Mouse (Mus musculus) splenic B cell, adult 2 months (primary cell): ENCODE results near the gene Tnrc6c.

Source experiments
- DNase-seq: peaks from one replicate; pipeline ENCODE4 v3.0.0-alpha.2; 2011; ENCODE audit warnings: low read depth, low spot score
- H3K27me3 ChIP-seq: 2 replicates; pipeline ENCODE4 v1.6.1; 2012; ENCODE audit warnings: mild to moderate bottlenecking, low read length, moderate library complexity, mixed read lengths; ENCODE audit not compliant: control insufficient read depth, poor library complexity, insufficient read depth, severe bottlenecking
- H3K36me3 ChIP-seq: 2 replicates; pipeline ENCODE4 v1.6.1; 2012; ENCODE audit warnings: mild to moderate bottlenecking, low read length, moderate library complexity, mixed read lengths; ENCODE audit not compliant: control insufficient read depth, poor library complexity, insufficient read depth, severe bottlenecking

The Tnrc6c gene

DNA sequence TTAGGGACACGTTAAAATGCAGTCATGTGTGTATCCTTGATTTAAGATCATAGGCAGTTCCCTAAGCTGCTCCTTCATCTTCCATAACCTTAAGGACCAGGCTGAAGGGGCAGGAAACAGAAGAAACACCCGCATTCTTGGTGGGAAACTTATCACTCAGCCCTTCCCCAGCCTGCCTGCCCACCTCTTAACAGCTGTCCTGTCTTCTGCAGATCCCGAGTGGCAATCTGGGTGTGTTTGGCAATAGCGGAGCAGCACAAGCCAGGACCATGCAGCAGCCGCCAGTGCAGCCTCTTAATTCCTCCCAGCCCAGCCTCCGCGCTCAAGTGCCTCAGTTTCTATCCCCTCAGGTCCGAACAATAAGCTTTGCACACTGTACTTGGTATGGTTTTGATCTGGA, 88.6 kb downstream of the Tnrc6c start:
- H3K36me3 ChIP-seq, result peaks cover 20% of the 10 kb centered on the region
- DNase-seq, result no peak
- no peaks in the 10 kb centered on the region for H3K27me3 ChIP-seq

DNA sequence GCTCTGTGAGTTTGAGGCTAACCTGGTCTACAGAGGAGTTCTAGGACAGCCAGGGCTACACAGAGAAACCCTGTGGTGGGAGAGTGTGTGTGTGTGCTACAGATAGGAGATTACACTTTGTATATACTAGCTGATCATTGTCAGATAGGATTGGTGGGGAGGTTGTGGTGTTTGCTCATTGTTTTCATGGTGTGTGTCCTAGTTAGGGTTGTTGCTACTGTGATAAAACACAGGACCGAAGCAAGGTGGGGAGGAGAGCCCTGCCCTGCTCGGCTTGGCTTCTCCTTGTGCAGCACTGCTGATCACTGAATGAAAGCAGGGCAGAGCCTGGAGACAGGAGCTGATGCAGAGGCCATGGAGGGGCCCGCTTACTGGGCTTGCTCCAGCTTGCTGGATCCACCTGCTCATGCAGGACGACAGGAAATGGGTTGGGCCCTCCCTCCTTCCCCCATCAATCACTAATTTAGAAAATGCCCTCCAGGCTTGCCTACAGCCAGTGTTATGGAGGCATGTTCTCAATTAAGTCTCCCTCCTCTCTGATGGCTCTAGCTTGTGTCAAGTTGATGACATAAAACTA, 89.5 kb downstream of the Tnrc6c start:
- Histone ChIP-seq H3K27me3 (no peaks in the 10 kb centered on the region), H3K36me3 (peaks cover 22% of the 10 kb centered on the region)
- DNase-seq, result no peak

- H3K36me3 ChIP-seq, result peaks cover 26% of the 10 kb centered on the region
- no peaks in the 10 kb centered on the region for H3K27me3 ChIP-seq
- no peak for DNase-seq
Measured at GRCm38 (mm10) chr11:117748628-117749027, 94.5 kb downstream of the Tnrc6c start.

DNA sequence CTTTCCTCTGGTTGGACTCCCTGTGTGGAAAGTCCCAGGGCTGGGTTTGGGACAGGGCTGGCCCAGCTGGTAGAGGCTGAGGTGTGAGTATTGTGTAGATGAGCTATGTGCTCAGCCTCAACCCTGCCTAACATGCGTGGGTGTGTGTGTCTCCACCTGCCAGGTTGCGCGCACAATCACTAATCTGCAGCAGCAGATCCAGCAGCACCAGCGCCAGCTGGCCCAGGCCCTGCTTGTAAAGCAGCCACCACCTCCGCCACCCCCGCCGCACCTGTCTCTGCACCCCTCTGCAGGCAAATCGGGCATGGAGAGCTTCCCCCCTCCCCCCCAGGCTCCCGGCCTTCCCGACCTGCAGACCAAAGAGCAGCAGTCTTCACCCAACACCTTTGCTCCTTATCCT, 95.3 kb downstream of the Tnrc6c start:
- H3K36me3 ChIP-seq, result peaks cover 23% of the 10 kb centered on the region
- DNase-seq, result no peak
- H3K27me3 ChIP-seq, result no peaks in the 10 kb centered on the region

DNA sequence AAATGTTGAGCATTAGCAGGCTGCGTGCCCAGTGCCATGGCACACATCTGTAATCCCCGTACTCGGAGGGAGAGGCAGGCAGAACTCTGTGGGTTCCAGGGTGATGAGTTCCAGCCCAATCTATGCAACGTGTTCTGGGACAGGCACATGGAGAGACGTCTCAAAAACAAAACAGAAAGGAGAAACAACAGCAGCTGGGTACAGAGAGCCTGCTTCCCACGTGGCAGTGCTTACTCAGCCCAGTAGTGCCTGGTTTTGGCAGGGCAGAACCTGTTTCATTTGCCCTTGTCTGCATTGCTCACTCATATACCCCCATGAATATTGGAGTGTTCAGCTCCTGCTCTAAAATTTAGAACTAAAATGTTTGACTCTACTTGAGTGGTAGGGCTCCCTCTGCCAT, 97.5 kb downstream of the Tnrc6c start:
- no peak for DNase-seq
- H3K36me3 ChIP-seq, result peaks cover 21% of the 10 kb centered on the region
- no peaks in the 10 kb centered on the region for H3K27me3 ChIP-seq

DNA sequence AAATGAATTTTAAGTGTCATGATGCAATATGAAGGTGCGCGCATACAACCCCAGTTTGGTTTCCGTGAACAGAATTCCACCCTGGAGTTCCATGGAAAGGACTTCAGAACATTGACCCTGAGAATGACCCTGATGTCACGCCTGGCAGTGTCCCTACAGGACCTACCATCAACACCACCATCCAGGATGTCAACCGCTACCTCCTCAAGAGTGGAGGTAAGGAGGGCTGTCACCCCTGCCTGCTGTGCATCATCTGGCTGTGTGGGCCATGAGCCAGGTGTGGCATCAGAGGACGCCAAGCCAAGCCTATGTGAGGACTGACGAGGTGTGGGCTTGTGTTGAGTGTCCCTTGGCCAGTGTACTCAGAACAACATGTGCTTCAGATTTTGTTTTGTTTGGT, 101.8 kb downstream of the Tnrc6c start:
- H3K27me3 ChIP-seq, result no peaks in the 10 kb centered on the region
- H3K36me3 ChIP-seq, result peaks cover 10% of the 10 kb centered on the region
- DNase-seq, result no peak

DNA sequence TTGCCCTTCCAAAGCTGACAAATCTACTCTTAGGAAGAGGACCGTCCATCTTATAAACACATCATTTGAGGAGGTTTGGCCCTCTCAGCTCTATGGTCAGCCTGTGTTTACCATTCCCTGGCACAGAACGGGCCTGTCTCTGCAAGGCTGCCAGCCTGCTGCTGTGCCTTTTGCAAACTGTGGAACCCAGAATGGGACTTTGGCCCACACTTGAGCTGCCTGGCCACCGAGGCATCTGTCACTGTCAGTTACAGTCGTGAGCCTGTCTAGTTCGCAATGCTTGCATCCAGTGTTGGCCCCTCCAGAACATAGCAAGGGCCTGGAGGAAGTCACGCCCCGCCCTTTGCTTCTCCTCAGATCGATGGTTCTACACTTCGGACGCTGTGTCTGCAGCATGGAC, 105.2 kb downstream of the Tnrc6c start:
- H3K36me3 ChIP-seq, result peaks cover 5% of the 10 kb centered on the region
- H3K27me3 ChIP-seq, result no peaks in the 10 kb centered on the region
- no peak for DNase-seq

- no peaks in the 10 kb centered on the region for H3K27me3 ChIP-seq
- DNase-seq, result no peak
- H3K36me3 ChIP-seq, result peaks cover 5% of the 10 kb centered on the region
Measured at GRCm38 (mm10) chr11:117760374-117761119, 106.5 kb downstream of the Tnrc6c start.

DNA sequence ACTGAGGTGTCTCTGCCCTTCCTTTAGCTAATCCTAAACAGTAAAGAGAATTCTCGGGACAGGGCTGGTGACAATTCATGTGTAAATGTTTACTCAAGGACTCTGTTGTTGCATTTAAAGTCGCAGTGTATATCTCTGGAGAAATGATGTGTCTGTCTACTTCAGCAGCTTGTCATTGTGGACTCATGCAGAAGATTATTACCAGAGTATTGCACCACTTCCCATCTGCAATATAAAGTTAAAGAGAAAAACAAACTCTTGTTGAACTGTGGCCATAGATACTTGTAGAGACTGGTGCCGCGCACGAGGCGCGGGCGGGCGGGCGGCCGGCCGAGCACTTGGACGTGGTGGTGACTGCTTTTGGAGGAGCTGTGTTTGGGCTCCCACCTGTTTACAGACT, 107.7 kb downstream of the Tnrc6c start:
- H3K36me3 ChIP-seq, result peaks cover 6% of the 10 kb centered on the region
- DNase-seq, result no peak
- H3K27me3 ChIP-seq, result no peaks in the 10 kb centered on the region

DNA sequence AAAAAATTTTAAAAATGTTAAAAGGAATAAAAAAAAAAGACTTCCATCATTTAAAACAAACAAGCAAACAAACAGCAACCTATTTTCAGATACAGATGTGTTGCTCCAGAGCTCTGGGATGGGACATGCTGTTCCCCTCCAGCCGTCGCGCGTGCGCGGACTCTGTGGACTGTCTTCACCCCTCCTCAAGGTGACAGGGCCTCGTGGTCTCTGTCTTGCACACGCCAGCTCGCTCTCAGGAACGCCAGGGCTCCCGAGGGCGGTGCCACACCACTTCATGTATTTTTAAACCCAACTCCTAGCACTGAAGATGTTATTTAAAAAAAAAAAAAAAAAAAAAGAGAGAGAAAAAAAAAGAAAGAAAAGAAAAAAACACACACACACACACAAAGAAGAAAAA, 108.2 kb downstream of the Tnrc6c start:
- DNase-seq, result no peak
- no peaks in the 10 kb centered on the region for H3K27me3 ChIP-seq
- peaks cover 6% of the 10 kb centered on the region for H3K36me3 ChIP-seq

DNA sequence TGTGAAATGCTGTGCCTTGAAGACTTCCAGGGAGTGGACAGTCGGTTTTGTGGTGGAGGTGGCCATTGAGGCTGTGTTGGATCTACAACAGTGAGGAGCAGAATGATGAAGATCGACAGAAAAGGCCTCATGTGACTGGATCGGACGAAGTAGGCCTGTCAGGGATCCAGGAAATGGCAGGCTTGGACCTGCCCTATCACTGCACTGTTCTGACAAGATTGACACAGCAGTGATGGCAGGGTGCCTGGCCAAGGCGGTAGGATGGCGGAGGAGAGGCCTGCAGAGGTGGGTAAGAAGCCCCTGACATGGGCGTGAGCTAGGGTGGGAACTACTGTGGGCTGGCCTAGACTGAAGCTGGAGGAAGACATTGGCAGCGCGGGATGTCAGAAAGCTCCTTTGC, 110.2 kb downstream of the Tnrc6c start:
- H3K27me3 ChIP-seq, result no peaks in the 10 kb centered on the region
- peaks cover 13% of the 10 kb centered on the region for H3K36me3 ChIP-seq
- no peak for DNase-seq

GRCm38 (mm10) chr11:117765361-117765760, 111.3 kb downstream of the Tnrc6c start:
- no peak for DNase-seq

DNA sequence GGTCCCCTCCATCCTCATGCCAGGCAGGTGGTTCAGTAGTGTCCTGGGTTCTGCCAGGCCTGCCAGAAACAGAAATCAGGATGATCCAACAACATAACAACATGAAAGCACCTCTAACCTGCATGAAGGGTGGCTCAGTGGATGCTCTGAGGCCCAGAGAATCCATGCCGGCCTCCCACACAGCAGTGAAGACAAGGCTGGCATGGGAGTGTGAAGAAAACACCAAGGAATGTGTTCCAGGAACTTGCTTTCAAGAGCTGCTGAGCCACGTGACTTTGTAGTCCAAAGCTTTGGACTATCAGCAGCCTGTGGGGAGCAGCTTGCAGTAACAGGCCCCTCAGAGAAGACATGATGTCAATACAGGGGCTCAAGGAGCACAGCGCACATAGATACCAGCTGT, 112.2 kb downstream of the Tnrc6c start:
- DNase-seq, result no peak
- no peaks in the 10 kb centered on the region for H3K27me3 ChIP-seq
- H3K36me3 ChIP-seq, result peaks cover 11% of the 10 kb centered on the region

More at GRCm38 (mm10) chr11:117765361-117765760, 111.3 kb downstream of the Tnrc6c start:
- no peaks in the 10 kb centered on the region for H3K27me3 ChIP-seq
- H3K36me3 ChIP-seq, result peaks cover 13% of the 10 kb centered on the region

GRCm38 (mm10) chr11:117768725-117769682, 114.9 kb downstream of the Tnrc6c start:
- no peaks in the 10 kb centered on the region for H3K27me3 ChIP-seq
- no peak for DNase-seq
- H3K36me3 ChIP-seq, result peaks cover 15% of the 10 kb centered on the region

DNA sequence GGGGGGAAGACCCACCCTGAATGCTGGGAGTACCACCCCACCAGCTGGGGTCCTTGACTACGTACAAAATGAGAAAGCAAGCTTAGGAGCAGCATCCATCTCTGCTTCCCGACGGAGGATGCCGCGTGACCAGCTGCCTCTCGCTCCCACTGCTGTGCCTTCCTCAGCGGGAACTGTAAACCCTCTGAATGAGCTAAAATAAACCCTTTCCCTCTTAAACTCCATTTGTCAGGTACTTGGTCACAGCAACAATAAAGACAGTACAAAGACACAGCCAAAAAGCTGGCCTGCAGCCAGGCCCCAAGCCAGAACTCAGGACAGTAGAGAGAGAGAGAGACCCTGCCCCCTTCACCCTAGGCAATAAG, 115.6 kb downstream of the Tnrc6c start:
- no peak for DNase-seq
- H3K27me3 ChIP-seq, result no peaks in the 10 kb centered on the region
- H3K36me3 ChIP-seq, result peaks cover 15% of the 10 kb centered on the region
